Mouse (Mus musculus) testis, adult 2 months (tissue): ENCODE measurements around the gene Jph3.

Experiments used
- CTCF ChIP-seq: fragments of 200-500 bp; IDR thresholded peaks from 2 replicates; pipeline ENCODE4 v1.5.1; 2012; ENCODE audit warnings: low read depth, mild to moderate bottlenecking, inconsistent platforms, low read length, moderate library complexity; ENCODE audit not compliant: control insufficient read depth, insufficient read depth, insufficient replicate concordance
- POLR2A ChIP-seq: fragments of 200-500 bp; IDR thresholded peaks from 2 replicates; pipeline ENCODE4 v1.6.1; 2012; ENCODE audit warnings: low read depth, mild to moderate bottlenecking, inconsistent platforms, low read length, moderate library complexity; ENCODE audit not compliant: control insufficient read depth

DNA sequence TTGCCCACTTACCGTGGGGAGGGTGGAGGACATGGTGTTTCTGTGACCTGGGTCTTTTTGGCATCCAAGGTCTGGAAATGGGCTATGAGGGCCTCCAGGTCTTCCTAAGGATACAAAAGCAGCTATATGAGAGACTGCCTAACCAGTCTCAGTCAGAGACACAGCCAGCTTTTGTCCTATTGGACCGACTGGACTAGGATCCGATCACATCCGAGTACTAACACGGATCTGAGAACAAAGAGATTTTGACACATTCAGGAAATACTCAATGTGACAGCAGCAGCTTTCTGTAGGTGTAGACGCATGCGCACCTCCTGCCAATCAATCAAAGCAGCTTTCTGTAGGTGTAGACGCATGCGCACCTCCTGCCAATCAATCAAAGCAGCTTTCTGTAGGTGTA is 92.3 kb downstream of the Jph3 start:
- TF ChIP-seq CTCF (no peak), POLR2A (no peak)
